Mouse (Mus musculus) kidney, adult 9 months (tissue): Measurements from ENCODE around the gene Ggcx.
"Not testable (repeated sequence)": the region's sequence is repeated elsewhere in the genome, so short reads cannot be mapped to it uniquely, and the experiment has no call there.

ENCODE experiments used
- DNase-seq: peaks from one replicate; pipeline ENCODE4 v3.0.0; 2022

Ggcx gene

DNA sequence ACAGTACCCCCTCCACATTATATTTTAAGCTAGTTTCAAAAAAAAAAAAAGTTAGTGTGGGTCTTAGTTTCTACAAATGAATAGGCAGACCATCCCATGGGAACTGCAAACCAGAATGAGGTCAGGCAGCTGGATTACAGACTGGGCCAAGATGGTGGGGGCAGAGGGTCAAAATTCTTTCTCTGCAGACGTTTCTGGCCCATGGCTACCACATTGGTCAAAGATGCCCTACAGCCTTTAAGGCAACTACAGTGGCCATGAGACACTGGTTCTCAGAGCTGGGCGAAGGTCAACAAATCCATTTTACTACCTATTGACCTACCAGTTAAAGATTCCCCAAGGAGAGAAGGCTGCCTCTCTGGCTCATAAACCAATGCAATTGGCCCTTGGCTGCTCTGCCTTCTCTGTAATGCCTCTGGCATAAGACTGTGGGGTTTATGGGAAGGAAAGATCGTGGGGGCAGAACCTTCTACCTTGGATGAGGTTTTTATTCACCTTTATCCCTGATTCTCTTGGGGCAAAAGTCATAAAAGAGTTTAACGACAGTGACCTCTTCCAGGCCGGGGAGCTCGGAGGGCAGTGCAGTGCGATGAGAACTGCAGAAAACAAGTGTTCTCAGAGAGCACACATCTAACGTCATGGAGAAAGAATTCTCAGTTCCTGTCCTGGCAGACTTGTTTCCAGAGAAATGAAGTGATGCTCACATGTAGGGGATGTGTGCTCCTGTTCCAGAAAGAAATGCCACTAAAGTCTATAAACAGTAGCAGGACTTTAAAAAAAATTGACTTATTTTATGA is 51.5 kb downstream of the Ggcx start:
- peak; percentile 95 for DNase-seq

DNA sequence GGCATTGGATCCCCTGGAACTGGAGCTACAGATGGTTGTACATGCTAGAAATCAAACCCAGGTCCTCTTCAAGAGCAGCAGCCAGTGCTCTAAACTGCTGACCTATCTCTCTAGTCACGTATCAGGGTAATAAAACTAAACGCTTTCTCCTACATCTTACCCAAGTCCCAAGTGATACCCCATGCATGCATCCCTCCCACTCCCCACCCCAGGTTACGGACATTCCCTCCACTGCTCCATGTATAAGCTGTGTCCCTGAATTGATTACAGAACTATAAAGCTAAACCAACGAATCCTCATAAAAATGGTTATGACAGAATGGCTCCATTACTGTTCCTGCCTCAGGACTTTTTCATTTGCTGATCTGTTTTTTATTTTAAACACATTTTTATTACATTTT is 52.1 kb downstream of the Ggcx start:
- DNase-seq, result no peak

DNA sequence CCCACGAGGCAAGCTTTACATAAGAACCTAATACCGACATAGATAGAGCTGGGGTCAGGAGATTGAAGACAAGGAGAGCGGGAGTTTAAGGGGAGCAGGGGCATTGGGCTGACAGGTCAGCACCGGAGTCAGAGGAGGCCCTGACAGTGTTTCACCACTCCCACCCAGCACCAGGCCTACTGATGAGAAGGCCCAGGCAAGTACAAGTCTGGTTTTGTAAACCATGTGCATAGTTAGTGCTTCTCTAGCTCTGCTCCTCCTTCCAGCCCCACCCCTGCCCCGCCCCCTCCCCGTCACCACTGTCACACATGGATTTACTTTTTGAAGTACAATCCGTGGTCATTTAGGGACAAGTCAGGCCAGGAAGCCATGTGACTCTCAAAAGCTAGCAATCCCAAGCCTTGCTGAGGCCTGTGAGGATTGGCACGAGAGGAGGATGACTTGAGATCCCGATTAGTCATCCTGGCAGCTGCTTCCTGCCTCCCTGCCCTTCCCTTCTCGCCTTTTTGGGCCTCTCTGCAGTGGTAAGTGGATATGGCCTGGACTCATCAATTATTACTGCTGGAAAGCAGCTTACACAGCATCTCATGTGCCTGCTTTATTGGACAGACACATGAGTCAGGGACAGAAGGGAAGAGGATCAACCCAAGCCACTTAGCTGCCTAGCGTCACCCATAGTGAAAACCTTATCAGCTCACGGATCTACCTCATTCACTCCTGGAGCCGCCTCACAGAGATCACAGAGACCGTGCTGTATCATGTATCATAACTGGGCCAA is 59.3 kb downstream of the Ggcx start:
- peak; percentile 85 for DNase-seq

GRCm38 (mm10) chr6:72475221-72475985 is 61.3 kb downstream of the Ggcx start:
- peak; percentile 82 for DNase-seq

DNA sequence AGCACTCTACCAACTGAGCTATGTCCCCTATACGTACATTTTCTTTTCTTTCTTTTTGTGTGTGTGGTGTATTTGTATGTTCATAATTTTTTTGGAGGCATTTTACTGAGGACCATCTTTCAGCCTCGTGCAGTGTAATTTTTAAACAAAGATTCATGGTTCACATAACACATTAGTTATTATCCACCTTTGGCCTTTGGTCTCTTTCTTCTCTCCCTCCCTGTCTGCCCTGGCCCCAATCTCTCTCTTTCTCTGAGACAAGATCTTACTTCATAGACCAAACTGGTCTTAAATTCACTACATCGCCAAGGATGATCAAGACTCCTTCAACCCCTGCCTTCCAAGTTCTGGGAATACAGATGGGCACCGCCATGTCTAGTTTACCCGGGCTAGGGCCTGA is 62.7 kb downstream of the Ggcx start:
- peak; percentile 83 for DNase-seq

DNA sequence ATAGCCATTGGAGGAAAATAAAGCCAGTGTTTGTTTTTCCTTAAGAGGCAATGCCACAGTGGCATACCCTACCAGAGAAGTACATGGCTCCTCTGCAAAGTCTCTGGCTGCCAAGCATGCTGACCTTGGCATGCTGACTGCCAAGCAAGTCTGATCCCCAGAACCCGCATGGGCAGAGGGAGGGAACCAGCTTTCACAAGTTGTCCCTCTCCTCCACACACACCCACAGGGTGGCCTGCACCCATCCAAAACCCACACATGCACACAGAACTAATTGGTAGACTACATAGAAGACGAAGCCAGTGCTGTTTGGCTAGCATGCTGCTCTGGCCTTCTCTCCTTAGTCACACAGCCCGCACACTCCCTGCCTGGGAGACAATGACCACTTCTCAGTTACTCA is 63.5 kb downstream of the Ggcx start:
- DNase-seq, result peak; percentile 76

- not testable (repeated sequence) for DNase-seq
Observed at GRCm38 (mm10) chr6:72478691-72479090, 64.6 kb downstream of the Ggcx start.

DNA sequence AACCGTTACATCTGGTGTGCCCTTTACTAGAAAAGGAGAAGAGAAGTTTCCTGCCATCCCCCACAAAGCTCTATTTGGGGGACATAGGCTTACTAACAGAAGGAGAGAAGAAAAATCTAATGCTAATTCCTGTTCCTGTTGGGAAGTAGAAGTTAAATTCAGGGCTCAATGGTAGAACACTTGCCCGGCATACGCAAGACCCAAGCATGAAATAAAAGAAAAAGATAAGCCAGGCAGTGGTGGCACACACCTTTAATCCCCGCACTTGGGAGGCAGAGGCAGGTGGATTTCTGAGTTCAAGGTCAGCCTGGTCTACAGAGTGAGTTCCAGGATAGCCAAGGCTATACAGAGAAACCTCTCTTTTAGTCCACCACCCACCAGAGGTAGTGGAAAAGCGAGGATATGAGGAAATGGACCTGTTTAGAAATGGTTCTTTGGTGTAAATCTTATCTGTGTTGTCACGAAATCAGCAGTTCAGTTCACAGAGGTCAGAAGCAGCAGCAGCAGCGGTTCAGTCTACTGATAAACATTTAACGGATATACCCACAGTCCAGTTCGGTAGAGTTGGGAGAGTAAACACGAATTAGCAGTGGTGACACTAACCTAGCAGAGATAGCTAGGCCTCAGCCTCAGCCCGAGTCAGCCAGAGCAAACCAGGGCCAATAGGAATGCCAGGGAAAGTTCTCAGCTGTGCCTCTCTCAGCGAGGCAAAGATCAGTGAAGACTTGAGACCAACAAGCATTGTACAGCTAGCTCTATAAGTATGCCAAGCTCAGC is 65.7 kb downstream of the Ggcx start:
- no peak for DNase-seq

GRCm38 (mm10) chr6:72480422-72480702 is 66.3 kb downstream of the Ggcx start:
- no peak for DNase-seq
